Mouse (Mus musculus) kidney, postnatal 0 days (tissue): ENCODE results near the gene Usp48. TPM values are rescaled to one million over a fixed set of nuclear protein-coding genes. Genes with fewer than 3 reads are reported as not detected.
A peak's percentile ranks its signal among the peaks of the same experiment; 100 is the strongest.

Experiments
- ATAC-seq: fragments of 200-750 bp; cut with Nextera tagmentation; replicated peaks from 2 replicates; pipeline ENCODE4 v1.8.0; 2017; ENCODE audit warnings: low read depth, moderate number of reproducible peaks, moderate TSS enrichment, moderate library complexity; ENCODE audit not compliant: low FRiP score
- DNase-seq: peaks from one replicate; pipeline ENCODE4 v3.0.0-alpha.2; 2016; ENCODE audit warnings: low spot score
- H3K27ac ChIP-seq: fragments of 300-500 bp; sonication (generic); 2 replicates; pipeline ENCODE4 v1.5.1; 2014; ENCODE audit warnings: mild to moderate bottlenecking
- H3K27me3 ChIP-seq: fragments of 300-500 bp; sonication (generic); 2 replicates; pipeline ENCODE4 v1.6.1; 2014; ENCODE audit warnings: low read length, mixed read lengths; ENCODE audit not compliant: insufficient read depth
- H3K36me3 ChIP-seq: fragments of 300-500 bp; sonication (generic); 2 replicates; pipeline ENCODE4 v1.6.1; 2014; ENCODE audit warnings: low read length, mixed read lengths; ENCODE audit not compliant: insufficient read depth
- H3K4me1 ChIP-seq: fragments of 300-500 bp; sonication (generic); replicated peaks from 2 replicates; pipeline ENCODE4 v1.6.1; 2014; ENCODE audit warnings: antibody characterized with exemption, low read length, mixed read lengths; ENCODE audit not compliant: insufficient read depth
- H3K4me2 ChIP-seq: fragments of 300-500 bp; sonication (generic); 2 replicates; pipeline ENCODE4 v1.6.1; 2014; ENCODE audit warnings: mild to moderate bottlenecking, low read length, moderate library complexity, mixed read lengths
- H3K4me3 ChIP-seq: fragments of 300-500 bp; sonication (generic); replicated peaks from 2 replicates; pipeline ENCODE4 v1.5.1; 2014; ENCODE audit warnings: low read depth, low read length
- H3K9ac ChIP-seq: fragments of 300-500 bp; sonication (generic); 2 replicates; pipeline ENCODE4 v1.6.1; 2014; ENCODE audit warnings: low read depth, low read length
- H3K9me3 ChIP-seq: fragments of 300-500 bp; sonication (generic); replicated peaks from 2 replicates; pipeline ENCODE4 v1.6.1; 2016; ENCODE audit warnings: low read length, inconsistent platforms, mixed read lengths
- CTCF ChIP-seq: IDR thresholded peaks from 2 replicates; pipeline ENCODE4 v1.5.1; 2016; ENCODE audit warnings: antibody characterized with exemption, low read depth, mild to moderate bottlenecking, moderate library complexity
- WGBS: fragments of 180-500 bp; shearing (Covaris S2); extraction: QIAGEN DNeasy Blood & Tissue Kit; methylation state at CpG from one replicate; pipeline ENCODE4 v1.1.7; 2014; 5-methylcytosine and 5-hydroxymethylcytosine counted together
- polyA plus RNA-seq: library from polyadenylated mRNA; unstranded; fragments of >200 nt; fragmentation: Nextera tagmentation; extraction: Ambion mirVana; gene quantifications from 2 replicates; pipeline ENCODE4 v1.2.1, GENCODE M21; 2015

The Usp48 gene
- polyA plus RNA-seq, 1 experiment from 2014 or later, result 40.4 TPM

GRCm38 (mm10) chr4:137698076-137698985 is 104.8 kb downstream of the Usp48 start:
- TF ChIP-seq CTCF, result no peak
- WGBS, result 58% methylated on average over 7 of the region's 7 CpGs
- H3K9me3 ChIP-seq, result no peaks in the 10 kb centered on the region
- H3K27ac ChIP-seq, result peak overlapping the region; percentile 75
- H3K4me3 ChIP-seq, result no peak overlapping the region
- peaks cover 9% of the 10 kb centered on the region for H3K4me1 ChIP-seq
- H3K27me3 ChIP-seq, result no peaks in the 10 kb centered on the region
- DNase-seq, result no peak
- no peak overlapping the region for H3K4me2 ChIP-seq
- H3K9ac ChIP-seq, result no peak overlapping the region
- H3K36me3 ChIP-seq, result no peaks in the 10 kb centered on the region
- ATAC-seq, result peak; percentile 20; the same call in 1 of the 2 replicates

- Histone ChIP-seq H3K4me1 (peaks cover 9% of the 10 kb centered on the region), H3K27ac (peak overlapping the region; percentile 75), H3K9ac (no peak overlapping the region), H3K4me2 (no peak overlapping the region), H3K36me3 (no peaks in the 10 kb centered on the region), H3K9me3 (no peaks in the 10 kb centered on the region), H3K4me3 (no peak overlapping the region), H3K27me3 (no peaks in the 10 kb centered on the region)
- DNase-seq, result no peak
- WGBS, result 58% methylated on average over 21 of the region's 21 CpGs
- no peak for TF ChIP-seq CTCF
- no peak for ATAC-seq
Measured at GRCm38 (mm10) chr4:137699264-137700211, 106.0 kb downstream of the Usp48 start.

GRCm38 (mm10) chr4:137700960-137701359 is 107.4 kb downstream of the Usp48 start:
- no peaks in the 10 kb centered on the region for H3K27me3 ChIP-seq
- H3K4me3 ChIP-seq, result no peak overlapping the region
- H3K4me2 ChIP-seq, result no peak overlapping the region
- no peak overlapping the region for H3K27ac ChIP-seq
- H3K36me3 ChIP-seq, result no peaks in the 10 kb centered on the region
- H3K9me3 ChIP-seq, result no peaks in the 10 kb centered on the region
- no peak for TF ChIP-seq CTCF
- DNase-seq (no peak), ATAC-seq (no peak)
- H3K4me1 ChIP-seq, result peaks cover 9% of the 10 kb centered on the region
- WGBS, result 45% methylated on average over 6 of the region's 6 CpGs
- H3K9ac ChIP-seq, result no peak overlapping the region

- Histone ChIP-seq H3K4me2 (no peak overlapping the region), H3K36me3 (no peaks in the 10 kb centered on the region), H3K27me3 (no peaks in the 10 kb centered on the region), H3K4me3 (no peak overlapping the region), H3K9ac (no peak overlapping the region), H3K9me3 (no peaks in the 10 kb centered on the region), H3K27ac (no peak overlapping the region), H3K4me1 (no peaks in the 10 kb centered on the region)
- WGBS, result 83% methylated on average over 5 of the region's 5 CpGs
- no peak for TF ChIP-seq CTCF
- ATAC-seq, result no peak
- DNase-seq, result no peak
Measured at GRCm38 (mm10) chr4:137703077-137703476, 109.5 kb downstream of the Usp48 start.

GRCm38 (mm10) chr4:137704561-137704960 is 111.0 kb downstream of the Usp48 start:
- Histone ChIP-seq H3K27me3 (no peaks in the 10 kb centered on the region), H3K4me3 (no peak overlapping the region), H3K36me3 (no peaks in the 10 kb centered on the region), H3K9me3 (no peaks in the 10 kb centered on the region), H3K9ac (no peak overlapping the region), H3K27ac (no peak overlapping the region), H3K4me2 (no peak overlapping the region), H3K4me1 (no peaks in the 10 kb centered on the region)
- WGBS, result 78% methylated on average over 2 of the region's 2 CpGs
- ATAC-seq (no peak), DNase-seq (no peak)
- TF ChIP-seq CTCF, result no peak

- TF ChIP-seq CTCF, result no peak
- DNase-seq (no peak), ATAC-seq (no peak)
- H3K4me2 ChIP-seq, result no peak overlapping the region
- H3K27me3 ChIP-seq, result no peaks in the 10 kb centered on the region
- H3K9ac ChIP-seq, result no peak overlapping the region
- H3K27ac ChIP-seq, result no peak overlapping the region
- no peaks in the 10 kb centered on the region for H3K4me1 ChIP-seq
- 81% methylated on average over 5 of the region's 5 CpGs for WGBS
- H3K36me3 ChIP-seq, result no peaks in the 10 kb centered on the region
- H3K4me3 ChIP-seq, result no peak overlapping the region
- H3K9me3 ChIP-seq, result no peaks in the 10 kb centered on the region
Measured at GRCm38 (mm10) chr4:137705379-137705778, 111.8 kb downstream of the Usp48 start.
